Mouse (Mus musculus) midbrain, embryonic 16.5 days (tissue): Measurements from ENCODE around the gene Scarf1. TPM values are rescaled to one million over a fixed set of nuclear protein-coding genes. Genes with fewer than 3 reads are reported as not detected.

Experiments used
- ATAC-seq: fragments of 200-750 bp; cut with Nextera tagmentation; 2 replicates; pipeline ENCODE4 v1.8.0; 2017; ENCODE audit warnings: moderate TSS enrichment
- H3K27ac ChIP-seq: fragments of 300-500 bp; sonication (generic); 2 replicates; pipeline ENCODE4 v1.5.1; 2014; ENCODE audit warnings: mild to moderate bottlenecking, low read length, mixed read lengths
- H3K27me3 ChIP-seq: fragments of 300-500 bp; sonication (generic); 2 replicates; pipeline ENCODE4 v1.6.1; 2014; ENCODE audit warnings: low read depth, low read length, mixed read lengths; ENCODE audit not compliant: control insufficient read depth, insufficient read depth
- H3K36me3 ChIP-seq: fragments of 300-500 bp; sonication (generic); 2 replicates; pipeline ENCODE4 v1.6.1; 2014; ENCODE audit warnings: mild to moderate bottlenecking, low read length, moderate library complexity, mixed read lengths; ENCODE audit not compliant: control insufficient read depth, insufficient read depth
- H3K4me1 ChIP-seq: fragments of 300-500 bp; sonication (generic); 2 replicates; pipeline ENCODE4 v1.6.1; 2014; ENCODE audit warnings: mild to moderate bottlenecking, low read length, mixed read lengths; ENCODE audit not compliant: control insufficient read depth, insufficient read depth
- H3K4me2 ChIP-seq: fragments of 300-500 bp; sonication (generic); 2 replicates; pipeline ENCODE4 v1.6.1; 2014; ENCODE audit warnings: mild to moderate bottlenecking, low read length, mixed read lengths
- H3K4me3 ChIP-seq: fragments of 300-500 bp; sonication (generic); 2 replicates; pipeline ENCODE4 v1.5.1; 2014; ENCODE audit warnings: low read depth, mild to moderate bottlenecking, low read length, moderate library complexity, mixed read lengths
- H3K9ac ChIP-seq: fragments of 300-500 bp; sonication (generic); 2 replicates; pipeline ENCODE4 v1.6.1; 2014; ENCODE audit warnings: low read depth, low read length, mixed read lengths
- H3K9me3 ChIP-seq: fragments of 300-500 bp; sonication (generic); replicated peaks from 2 replicates; pipeline ENCODE4 v1.6.1; 2014; ENCODE audit warnings: mild to moderate bottlenecking, low read length, mixed read lengths; ENCODE audit not compliant: control insufficient read depth, poor library complexity, severe bottlenecking
- WGBS: fragments of 180-500 bp; shearing (Covaris S2); extraction: QIAGEN DNeasy Blood & Tissue Kit; methylation state at CpG from one replicate; pipeline ENCODE4 v1.1.7; 2014; 5-methylcytosine and 5-hydroxymethylcytosine counted together
- polyA plus RNA-seq: library from polyadenylated mRNA; unstranded; fragments of >200 nt; fragmentation: Nextera tagmentation; extraction: Ambion mirVana; gene quantifications from 2 replicates; pipeline ENCODE4 v1.2.1, GENCODE M21; 2015

Gene Scarf1
- polyA plus RNA-seq, 1 experiment from 2014 or later, result 3.4 TPM

DNA sequence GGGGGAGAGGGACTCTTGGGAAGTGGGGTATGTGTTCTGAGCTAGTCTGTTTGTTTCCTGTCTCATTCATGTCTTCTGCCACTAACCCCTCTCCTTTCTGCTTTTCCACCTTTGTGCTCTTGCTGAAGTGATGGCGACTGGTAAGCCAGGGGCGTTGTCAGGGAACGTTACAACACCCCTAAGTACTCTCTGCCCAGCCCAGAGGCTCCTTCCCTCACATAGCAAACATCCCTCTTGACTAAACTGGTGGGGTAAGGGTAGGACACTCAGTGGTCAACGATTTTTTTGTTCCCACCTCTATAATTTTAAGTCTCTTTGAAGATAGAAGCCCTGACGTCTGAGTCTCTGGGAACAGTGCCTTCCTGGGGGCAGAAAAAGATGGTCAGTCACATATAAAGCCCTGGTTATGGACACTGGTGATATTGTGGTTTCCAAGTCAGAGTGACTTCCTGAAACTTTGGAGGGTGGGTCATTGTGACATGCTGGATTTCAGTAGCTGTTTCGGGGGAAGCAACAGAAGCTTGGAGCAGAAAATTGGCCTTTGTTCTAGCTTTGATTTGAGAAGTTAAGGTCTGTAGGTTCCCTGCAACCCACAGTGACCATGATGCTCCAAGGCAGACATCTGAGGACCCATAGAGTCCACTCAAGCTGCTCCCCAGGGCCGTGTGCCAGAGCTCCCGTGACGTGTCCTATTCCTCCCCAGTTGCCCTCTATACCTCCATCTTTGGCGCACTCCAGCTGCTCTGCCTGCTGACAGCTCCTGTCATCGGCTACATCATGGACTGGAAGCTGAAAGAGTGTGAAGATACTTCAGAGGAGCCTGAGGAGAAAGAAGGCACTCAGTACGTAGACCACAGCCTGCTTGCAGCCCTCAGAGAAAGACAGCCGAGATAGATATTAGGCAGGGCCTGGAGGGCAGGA is 53.2 kb downstream of the Scarf1 start:
- ATAC-seq, result no peak
- Histone ChIP-seq H3K4me3 (no peak overlapping the region), H3K4me1 (no peaks in the 10 kb centered on the region), H3K4me2 (no peak overlapping the region), H3K9ac (no peak overlapping the region), H3K9me3 (no peaks in the 10 kb centered on the region), H3K27me3 (no peaks in the 10 kb centered on the region), H3K36me3 (peaks cover 27% of the 10 kb centered on the region), H3K27ac (no peak overlapping the region)
- WGBS, result 81% methylated on average over 13 of the region's 13 CpGs

DNA sequence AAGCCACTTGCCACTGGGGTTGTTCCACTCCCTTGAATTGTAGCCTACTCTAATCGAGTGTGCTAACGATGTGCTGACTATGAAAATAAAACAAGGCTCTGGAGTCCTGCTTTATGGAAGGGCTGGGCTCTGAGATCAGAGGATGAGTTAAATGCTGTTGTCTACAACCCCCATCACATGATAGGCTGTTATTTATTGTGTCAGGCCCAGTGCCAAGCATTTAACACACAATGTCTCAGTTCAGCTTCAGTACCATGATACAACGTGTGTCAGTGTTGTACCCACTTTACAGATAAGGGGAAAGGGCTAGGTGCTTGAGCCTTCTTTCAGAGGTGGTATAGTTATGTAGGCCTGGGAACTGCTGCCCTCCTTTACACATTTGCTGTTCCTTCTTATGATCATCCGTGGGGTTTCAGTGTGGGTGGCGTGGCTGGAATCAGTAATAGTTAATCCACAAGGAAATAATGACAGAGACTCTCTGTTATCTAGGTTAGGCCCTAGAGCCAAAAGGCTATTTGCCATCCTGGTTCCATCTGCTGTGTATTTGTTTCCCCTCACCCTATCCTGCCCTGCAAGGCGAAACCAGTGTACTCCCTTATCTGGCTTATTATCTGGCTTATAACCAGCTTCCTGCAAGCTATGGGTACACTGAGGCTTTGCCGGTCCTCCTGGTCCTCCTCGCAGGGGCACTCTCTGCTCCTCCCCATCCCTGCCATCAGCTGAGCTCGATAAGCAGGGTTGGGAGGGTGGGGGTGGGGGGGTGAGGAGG is 54.2 kb downstream of the Scarf1 start:
- no peak for ATAC-seq
- Histone ChIP-seq H3K36me3 (peaks cover 24% of the 10 kb centered on the region), H3K9ac (no peak overlapping the region), H3K27me3 (no peaks in the 10 kb centered on the region), H3K9me3 (no peaks in the 10 kb centered on the region), H3K27ac (no peak overlapping the region), H3K4me1 (peaks cover 7% of the 10 kb centered on the region), H3K4me2 (no peak overlapping the region), H3K4me3 (no peak overlapping the region)
- WGBS, result 65% methylated on average over 9 of the region's 9 CpGs

DNA sequence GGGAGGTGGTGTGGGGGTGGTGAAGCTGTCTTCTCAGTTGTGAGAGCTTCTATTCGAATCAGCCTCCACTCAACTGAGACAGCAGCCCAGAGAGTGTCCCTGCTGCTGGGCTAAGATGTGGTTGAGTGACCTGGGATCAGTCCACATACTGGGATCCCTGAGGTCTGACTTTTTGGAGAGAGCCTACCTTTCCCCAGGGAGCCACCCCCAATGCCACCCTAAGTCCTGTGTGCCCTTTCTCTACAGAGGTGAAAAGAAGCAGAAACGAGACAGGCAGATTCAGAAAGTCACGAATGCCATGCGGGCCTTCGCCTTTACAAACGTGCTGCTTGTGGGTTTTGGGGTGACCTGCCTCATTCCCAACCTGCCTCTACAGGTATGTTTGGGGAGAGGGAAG is 54.8 kb downstream of the Scarf1 start:
- Histone ChIP-seq H3K27ac (no peak overlapping the region), H3K4me2 (no peak overlapping the region), H3K36me3 (peaks cover 22% of the 10 kb centered on the region), H3K4me3 (no peak overlapping the region), H3K27me3 (no peaks in the 10 kb centered on the region), H3K4me1 (peaks cover 13% of the 10 kb centered on the region), H3K9ac (no peak overlapping the region), H3K9me3 (no peaks in the 10 kb centered on the region)
- WGBS, result 79% methylated on average over 6 of the region's 6 CpGs
- ATAC-seq, result no peak

DNA sequence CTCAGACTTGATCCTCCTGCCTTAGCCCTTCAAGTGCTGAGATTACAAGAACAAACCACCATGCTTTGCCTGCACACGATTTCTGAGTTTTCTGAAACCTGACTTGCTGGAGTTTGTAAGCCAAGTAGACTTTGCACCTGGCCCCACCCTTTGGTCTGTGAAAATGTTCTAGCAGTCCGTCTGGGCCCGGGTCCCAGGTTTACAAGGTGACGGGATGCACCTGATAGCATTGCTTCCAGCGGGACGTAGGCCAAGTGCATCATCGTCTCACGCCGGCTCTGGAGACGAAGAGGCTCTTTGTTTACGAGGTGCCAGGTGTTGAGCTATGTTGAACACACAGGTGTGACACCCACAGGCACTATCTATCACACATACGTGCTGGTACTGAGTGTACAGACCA is 55.6 kb downstream of the Scarf1 start:
- Histone ChIP-seq H3K9ac (no peak overlapping the region), H3K27ac (no peak overlapping the region), H3K36me3 (peaks cover 18% of the 10 kb centered on the region), H3K9me3 (no peaks in the 10 kb centered on the region), H3K4me2 (no peak overlapping the region), H3K4me1 (peaks cover 14% of the 10 kb centered on the region), H3K27me3 (no peaks in the 10 kb centered on the region), H3K4me3 (no peak overlapping the region)
- 93% methylated on average over 12 of the region's 12 CpGs for WGBS
- no peak for ATAC-seq

DNA sequence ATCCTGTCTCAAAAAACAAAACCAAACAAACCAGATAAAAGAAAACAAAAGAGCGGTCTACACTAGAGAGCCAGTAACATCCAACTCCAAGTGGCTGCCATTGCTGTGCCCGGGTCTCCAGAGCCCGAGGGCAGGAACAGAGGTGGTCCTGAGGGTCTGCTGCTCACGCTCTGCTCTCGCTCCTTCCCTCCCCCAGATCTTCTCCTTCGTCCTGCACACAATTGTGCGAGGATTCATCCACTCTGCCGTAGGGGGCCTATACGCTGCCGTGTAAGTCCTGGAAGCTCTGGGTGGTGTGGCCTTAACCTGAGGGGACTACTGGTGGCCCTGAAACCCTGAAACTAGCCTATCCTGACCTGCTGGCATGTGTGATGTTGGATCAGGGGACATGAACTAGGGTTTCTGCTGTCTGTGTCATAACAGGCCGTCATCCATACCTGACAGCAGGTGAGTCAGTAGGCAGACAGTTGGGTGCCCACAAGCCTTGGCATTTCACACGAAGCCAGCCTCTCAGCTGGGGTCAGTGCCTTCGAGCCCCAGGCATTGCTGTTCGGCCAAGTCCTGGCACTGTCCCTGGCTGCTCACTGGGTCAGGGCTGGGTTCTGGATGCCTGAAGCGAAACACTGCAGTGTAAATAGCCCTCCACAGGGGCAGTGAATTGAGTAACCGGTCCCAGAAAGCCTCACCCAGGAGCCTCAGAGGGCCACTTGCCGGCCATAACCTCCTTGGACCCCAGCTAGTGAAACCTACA is 57.2 kb downstream of the Scarf1 start:
- H3K27me3 ChIP-seq, result no peaks in the 10 kb centered on the region
- no peak overlapping the region for H3K27ac ChIP-seq
- H3K36me3 ChIP-seq, result peaks cover 17% of the 10 kb centered on the region
- H3K4me3 ChIP-seq, result no peak overlapping the region
- no peaks in the 10 kb centered on the region for H3K9me3 ChIP-seq
- H3K4me1 ChIP-seq, result peaks cover 14% of the 10 kb centered on the region
- H3K4me2 ChIP-seq, result no peak overlapping the region
- 87% methylated on average over 17 of the region's 17 CpGs for WGBS
- ATAC-seq, result no peak
- H3K9ac ChIP-seq, result no peak overlapping the region

DNA sequence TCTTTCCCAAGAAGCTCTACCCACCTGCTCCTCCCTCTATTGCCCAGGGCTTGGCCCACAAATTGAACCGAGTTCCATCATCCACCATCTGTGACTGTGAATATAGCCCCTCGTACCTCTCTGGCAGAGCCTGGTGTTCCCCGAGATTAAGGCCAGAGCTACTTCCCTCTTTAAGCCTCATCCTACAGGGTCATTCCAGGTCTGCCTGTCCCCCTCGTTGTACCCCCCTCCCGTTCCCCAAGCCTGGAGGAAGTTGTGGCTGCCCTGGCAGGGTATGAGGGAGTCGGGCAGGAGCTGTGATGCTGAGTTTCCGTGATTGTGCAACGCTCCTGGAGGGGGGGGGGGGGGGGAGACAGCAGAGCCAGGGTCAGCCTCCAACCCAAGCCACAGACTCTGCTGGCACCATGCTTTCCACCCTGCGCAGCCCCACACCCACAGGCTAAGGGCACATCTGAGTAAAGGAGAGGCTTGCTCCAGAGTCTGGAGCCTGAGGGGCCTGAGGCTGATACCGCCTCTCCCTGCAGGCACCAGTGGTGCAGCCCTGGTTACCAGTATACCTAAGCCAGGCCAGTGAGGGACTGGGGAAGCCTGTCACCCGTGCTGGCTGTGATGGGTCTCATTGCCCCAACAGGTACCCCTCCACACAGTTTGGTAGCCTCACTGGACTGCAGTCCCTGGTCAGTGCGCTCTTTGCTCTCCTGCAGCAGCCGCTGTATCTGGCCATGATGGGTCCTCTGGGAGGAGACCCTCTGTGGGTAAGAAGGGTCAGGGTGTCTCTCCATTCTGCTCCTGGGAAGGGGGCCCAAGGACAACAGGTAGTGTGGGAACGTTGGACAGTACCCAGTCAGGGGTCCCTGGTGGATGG is 58.0 kb downstream of the Scarf1 start:
- Histone ChIP-seq H3K27me3 (no peaks in the 10 kb centered on the region), H3K9ac (no peak overlapping the region), H3K9me3 (no peaks in the 10 kb centered on the region), H3K4me1 (peaks cover 14% of the 10 kb centered on the region), H3K4me2 (no peak overlapping the region), H3K36me3 (peaks cover 17% of the 10 kb centered on the region), H3K4me3 (no peak overlapping the region), H3K27ac (no peak overlapping the region)
- 0 out of 2 replicates have a peak, but pooled peaks have one; percentile 4 for ATAC-seq
- WGBS, result 70% methylated on average over 14 of the region's 14 CpGs

DNA sequence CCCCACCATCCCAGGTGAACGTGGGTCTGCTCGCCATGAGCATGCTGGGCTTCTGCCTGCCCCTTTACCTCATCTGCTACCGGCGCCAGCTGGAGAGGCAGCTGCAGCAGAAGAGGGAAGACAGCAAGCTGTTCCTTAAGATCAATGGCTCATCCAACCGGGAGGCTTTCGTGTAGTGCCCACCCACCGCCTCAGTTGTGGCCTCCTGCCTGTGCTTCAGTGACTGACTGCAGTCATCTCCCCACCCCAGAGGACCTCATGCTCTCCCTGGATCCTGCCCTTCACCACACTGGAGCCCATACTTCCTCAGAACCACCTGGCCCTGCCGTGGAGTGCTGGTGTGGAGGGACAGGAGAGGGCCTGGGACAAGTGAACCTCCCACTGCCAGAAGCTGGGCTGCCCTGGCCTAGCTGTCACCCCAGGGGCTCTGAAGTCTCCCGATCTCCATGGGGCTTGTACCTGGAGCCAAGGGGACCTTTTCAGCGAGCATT is 59.0 kb downstream of the Scarf1 start:
- Histone ChIP-seq H3K9me3 (no peaks in the 10 kb centered on the region), H3K9ac (peak overlapping the region; percentile 57), H3K36me3 (peaks cover 10% of the 10 kb centered on the region), H3K4me2 (no peak overlapping the region), H3K27ac (peak overlapping the region; percentile 78), H3K4me3 (no peak overlapping the region), H3K4me1 (peaks cover 14% of the 10 kb centered on the region), H3K27me3 (no peaks in the 10 kb centered on the region)
- 8% methylated on average over 10 of the region's 10 CpGs for WGBS
- no peak for ATAC-seq
